Mouse (Mus musculus): ENCODE results near the gene Fgg. TPM values are rescaled to one million over a fixed set of nuclear protein-coding genes. Genes with fewer than 3 reads are reported as not detected.

Gene Fgg
- not detected for polyA plus RNA-seq (2017; shearing (Covaris generic))

GRCm38 (mm10) chr3:83007557-83007956 lies at the start of gene Fgg:
Gene Fgg (plus strand): TSS chr3:83007724.

GRCm38 (mm10) chr3:83025475-83026301 lies 18.2 kb downstream of the Fgg start, which contains the start of gene Fga:
Gene Fga (plus strand): TSS chr3:83026076.

GRCm38 (mm10) chr3:83049680-83050079 lies 42.2 kb downstream of the Fgg start, which contains the start of gene Fgb:
Gene Fgb (minus strand): TSS chr3:83049863.

GRCm38 (mm10) chr3:83055281-83056038 lies 47.9 kb downstream of the Fgg start, which contains the start of gene Plrg1:
Gene Plrg1 (plus strand): TSS chr3:83055522.

Other genes with a start within 250 kb of the Fgg start
- not detected for gene Rbm46, start 131.2 kb upstream of the Fgg start, polyA plus RNA-seq (2017; shearing (Covaris generic))
- 0.04 TPM for gene Lrat, start 103.8 kb upstream of the Fgg start, polyA plus RNA-seq (2017; shearing (Covaris generic))
- gene Fga, start 18.4 kb downstream of the Fgg start, polyA plus RNA-seq (2017; shearing (Covaris generic)), result 0.08 TPM
- 0.05 TPM for gene Fgb, start 42.1 kb downstream of the Fgg start, polyA plus RNA-seq (2017; shearing (Covaris generic))
- gene Plrg1, start 47.8 kb downstream of the Fgg start, polyA plus RNA-seq (2017; shearing (Covaris generic)), result 74.1 TPM
- 0.04 TPM for gene Dchs2, start 120.2 kb downstream of the Fgg start, polyA plus RNA-seq (2017; shearing (Covaris generic))

Measured in CD4-positive, CD25-positive, alpha-beta regulatory T cell (primary cell).